Mouse (Mus musculus) lung, adult 2 months (tissue): Measurements from ENCODE around the gene Lonrf2.

Experiments
- CTCF ChIP-seq: fragments of 200-500 bp; IDR thresholded peaks from 2 replicates; pipeline ENCODE4 v1.5.1; 2011; ENCODE audit warnings: mild to moderate bottlenecking, low read length, control low read depth; ENCODE audit not compliant: insufficient read depth
- POLR2A ChIP-seq: fragments of 200-500 bp; IDR thresholded peaks from 2 replicates; pipeline ENCODE4 v1.6.1; 2011; ENCODE audit warnings: low read depth, mild to moderate bottlenecking, control low read depth, low read length, borderline replicate concordance; ENCODE audit errors: extremely low read depth

DNA sequence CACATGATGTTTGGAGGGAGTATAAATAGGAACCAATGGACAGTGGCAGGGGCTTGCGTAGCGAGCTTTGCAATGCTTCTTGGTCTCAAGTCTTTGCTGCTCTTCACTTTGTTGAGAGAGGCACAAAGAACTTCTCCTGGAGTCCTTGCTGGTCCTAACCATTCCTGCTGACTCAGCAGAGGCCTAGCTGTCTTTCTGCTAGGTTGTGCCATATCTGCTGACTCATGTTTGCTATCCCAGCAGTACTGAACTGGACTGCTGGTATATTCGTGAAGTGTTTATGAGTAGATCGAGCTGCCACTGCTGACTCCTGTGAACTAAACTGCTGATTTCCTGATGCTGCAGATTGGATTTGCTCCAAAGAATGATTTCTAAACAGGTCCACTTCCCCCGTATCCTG lies 23.7 kb upstream of the Lonrf2 start:
- TF ChIP-seq CTCF (no peak), POLR2A (no peak)
